Mouse (Mus musculus) erythroblast, adult 5-6 weeks (primary cell): Measurements from ENCODE around the gene Hpd. TPM values are rescaled to one million over a fixed set of nuclear protein-coding genes. Genes with fewer than 3 reads are reported as not detected.

Source experiments
- ATAC-seq: replicated peaks from 2 replicates; pipeline ENCODE4 v1.8.0; 2016; ENCODE audit warnings: moderate number of reproducible peaks, mild to moderate bottlenecking, moderate TSS enrichment, inconsistent platforms; ENCODE audit not compliant: poor library complexity, low FRiP score, severe bottlenecking
- total RNA-seq, 2 experiments: library from RNA; stranded (forward) in 1 of 2; stranded (reverse) in 1 of 2; fragments of 150-400 nt in 1 of 2; fragments of 200-764, 138-1000 nt in 1 of 2; gene quantifications; 2 replicates each; pipeline versions ENCODE4 v1.2.3 to v1.2.4; 2015 to 2017; ENCODE audit warnings: low replicate concordance in 2 of 2

Hpd gene
- total RNA-seq, 2 experiments from 2014 or later: not detected

DNA sequence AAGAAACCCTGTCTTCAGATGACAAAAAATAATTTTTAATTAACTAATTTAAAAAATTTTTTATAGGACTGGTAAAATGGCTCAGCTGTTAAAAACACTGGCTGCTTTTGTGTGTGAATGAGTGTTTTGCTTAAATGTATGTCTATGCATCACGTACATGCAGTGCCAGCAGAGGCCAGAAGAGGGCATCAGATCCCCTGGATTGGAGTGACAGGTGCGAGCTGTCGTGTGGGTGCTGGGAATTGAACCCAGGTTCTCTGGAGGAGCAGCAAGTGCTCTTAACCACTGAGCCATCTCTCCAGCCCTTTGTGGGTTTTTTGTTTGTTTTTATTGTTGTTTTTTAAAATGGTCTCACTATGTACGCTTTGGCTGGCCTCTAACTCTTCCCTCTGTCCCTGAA lies 60.3 kb downstream of the Hpd start:
- no peak for ATAC-seq

Other genes starting within 250 kb of the Hpd start
- gene Kdm2b, start 192.9 kb downstream of the Hpd start, total RNA-seq (2015; ENCODE audit: low replicate concordance): 7.5 and 9.4 TPM in 2 replicates
- gene Kdm2b, start 192.9 kb downstream of the Hpd start, total RNA-seq (2017; ENCODE audit: low replicate concordance): 11.3 and 28.3 TPM in 2 replicates
- gene Orai1, start 167.7 kb downstream of the Hpd start, total RNA-seq (2015; ENCODE audit: low replicate concordance): 23.6 and 25.1 TPM in 2 replicates
- 0.84 and 7.8 TPM in 2 replicates for gene Orai1, start 167.7 kb downstream of the Hpd start, total RNA-seq (2017; ENCODE audit: low replicate concordance)
- gene Morn3, start 135.7 kb downstream of the Hpd start, total RNA-seq (2015; ENCODE audit: low replicate concordance): not detected in 2 replicates
- gene Morn3, start 135.7 kb downstream of the Hpd start, total RNA-seq (2017; ENCODE audit: low replicate concordance): not detected in 2 replicates
- 14.4 and 28.6 TPM in 2 replicates for gene Tmem120b, start 114.3 kb downstream of the Hpd start, total RNA-seq (2015; ENCODE audit: low replicate concordance)
- 25.6 and 61.1 TPM in 2 replicates for gene Tmem120b, start 114.3 kb downstream of the Hpd start, total RNA-seq (2017; ENCODE audit: low replicate concordance)
- gene Rhof, start 50.0 kb downstream of the Hpd start, total RNA-seq (2015; ENCODE audit: low replicate concordance): 1.5 and 2.1 TPM in 2 replicates
- 0.70 and 2.1 TPM in 2 replicates for gene Rhof, start 50.0 kb downstream of the Hpd start, total RNA-seq (2017; ENCODE audit: low replicate concordance)
- gene Setd1b, start 40.5 kb downstream of the Hpd start, total RNA-seq (2015; ENCODE audit: low replicate concordance): 15.6 and 19.2 TPM in 2 replicates
- 5.5 and 7.7 TPM in 2 replicates for gene Setd1b, start 40.5 kb downstream of the Hpd start, total RNA-seq (2017; ENCODE audit: low replicate concordance)
- gene Psmd9, start 13.3 kb downstream of the Hpd start, total RNA-seq (2015; ENCODE audit: low replicate concordance): 6.9 and 25.5 TPM in 2 replicates
- gene Psmd9, start 13.3 kb downstream of the Hpd start, total RNA-seq (2017; ENCODE audit: low replicate concordance): 13.8 and 28.7 TPM in 2 replicates
- gene Wdr66, start 69.4 kb upstream of the Hpd start, total RNA-seq (2015; ENCODE audit: low replicate concordance): 0.84 and 11.9 TPM in 2 replicates
- gene Wdr66, start 69.4 kb upstream of the Hpd start, total RNA-seq (2017; ENCODE audit: low replicate concordance): 0.42 and 2.4 TPM in 2 replicates
- 3.8 and 8.3 TPM in 2 replicates for gene Bcl7a, start 161.1 kb upstream of the Hpd start, total RNA-seq (2015; ENCODE audit: low replicate concordance)
- gene Bcl7a, start 161.1 kb upstream of the Hpd start, total RNA-seq (2017; ENCODE audit: low replicate concordance): 3.1 and 3.3 TPM in 2 replicates
- 4.4 and 7.9 TPM in 2 replicates for gene Mlxip, start 212.1 kb upstream of the Hpd start, total RNA-seq (2015; ENCODE audit: low replicate concordance)
- gene Mlxip, start 212.1 kb upstream of the Hpd start, total RNA-seq (2017; ENCODE audit: low replicate concordance): 1.5 and 2.5 TPM in 2 replicates